Mouse (Mus musculus) regulatory T cell (primary cell): ENCODE measurements at regions not wholly inside any gene's neighbourhood (a gene's known extent, or its start where the extent isn't known, plus 50 kb on each side); places are given as distances from the start of the nearest gene placed in this dataset.

Source experiments
- in situ Hi-C: fragments of 300-600 bp; cut with MboI, MseI; formaldehyde crosslinking; loops from one replicate; pipeline ENCODE4 v1.15.1; 2025; ENCODE audit warnings: high pct_unique_total_duplicates

DNA sequence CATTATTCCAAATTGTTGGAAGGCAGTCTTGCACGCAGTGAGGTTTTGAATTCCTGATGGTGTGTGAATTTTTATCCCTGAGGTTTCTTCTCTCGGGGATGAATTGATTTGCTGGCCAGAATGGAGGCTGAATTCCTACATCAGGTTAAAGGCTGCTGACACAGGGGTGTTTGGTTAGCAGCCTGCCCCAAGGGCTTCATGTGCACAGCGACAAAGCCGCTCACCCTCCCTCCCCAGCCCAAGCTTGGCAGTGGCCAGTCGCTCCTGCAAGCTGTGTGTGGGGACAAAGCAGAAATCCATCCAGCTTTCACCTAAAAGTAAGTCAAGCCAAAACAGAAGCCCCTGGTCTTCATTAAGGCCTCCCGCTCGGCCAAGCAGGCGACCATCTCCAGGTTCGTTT, 151.4 kb upstream of the Eomes start:
- in situ Hi-C loops: no loop called here

DNA sequence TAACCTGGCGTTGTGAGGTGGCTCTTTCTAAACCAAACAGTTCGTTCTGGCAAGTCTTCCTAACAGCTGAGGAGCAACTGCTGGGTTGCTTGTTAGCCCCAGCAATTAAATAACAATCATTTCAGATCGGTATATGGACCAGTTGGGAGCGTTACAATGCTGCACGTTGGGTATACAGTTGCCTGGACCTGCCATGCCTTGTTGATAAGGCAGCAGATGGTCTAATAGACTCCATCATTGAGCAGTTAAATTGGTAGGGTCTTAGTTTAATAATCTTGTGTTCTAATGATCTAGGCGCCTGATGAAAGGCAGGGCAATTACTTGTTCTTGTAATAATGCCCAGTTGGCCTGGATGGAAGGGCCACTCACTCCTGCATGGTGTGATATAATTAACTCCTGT, 150.1 kb upstream of the Eomes start:
- in situ Hi-C loops: no loop called here

- in situ Hi-C loops: no loop called here
These were observed 136.6 kb upstream of the Eomes start for GRCm38 (mm10) chr9:118341401-118341800.

- in situ Hi-C loops: no loop called here
These were observed 123.1 kb upstream of the Eomes start for GRCm38 (mm10) chr9:118354911-118355310.

GRCm38 (mm10) chr9:118357406-118357805, 120.6 kb upstream of the Eomes start:
- in situ Hi-C loops: no loop called here

DNA sequence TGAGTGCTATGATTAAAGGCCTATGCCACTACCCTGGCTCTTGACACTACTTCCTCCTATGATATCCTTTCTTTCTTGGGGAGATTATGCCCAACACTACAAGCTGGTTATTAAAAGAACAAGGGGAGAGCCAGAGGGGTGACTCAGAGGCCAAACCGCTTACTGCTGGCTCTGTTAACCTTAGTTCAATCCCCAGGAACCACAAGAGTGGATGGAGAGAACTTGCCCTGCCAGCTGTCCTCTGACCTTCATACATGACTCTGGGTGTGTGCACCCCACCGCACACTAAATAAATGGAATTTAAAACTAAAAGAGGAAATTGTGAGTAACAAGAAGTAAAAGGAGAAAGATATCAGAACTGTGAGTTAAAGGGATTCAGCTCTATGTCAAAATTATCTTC, 114.1 kb upstream of the Eomes start:
- in situ Hi-C loops: loop anchor here (10.0 kb wide), 2 partner anchors 111 to 259 kb away; partner anchors contain the start of gene Eomes

- in situ Hi-C loops: loop anchor here (10.0 kb wide), 2 partner anchors 109 to 261 kb away; partner anchors contain the start of gene Eomes
These were observed 112.6 kb upstream of the Eomes start for GRCm38 (mm10) chr9:118365431-118365830.

- in situ Hi-C loops: loop anchor here (10.0 kb wide), 2 partner anchors 107 to 263 kb away; partner anchors contain the start of gene Eomes
These were observed 110.7 kb upstream of the Eomes start for GRCm38 (mm10) chr9:118367314-118367713.

DNA sequence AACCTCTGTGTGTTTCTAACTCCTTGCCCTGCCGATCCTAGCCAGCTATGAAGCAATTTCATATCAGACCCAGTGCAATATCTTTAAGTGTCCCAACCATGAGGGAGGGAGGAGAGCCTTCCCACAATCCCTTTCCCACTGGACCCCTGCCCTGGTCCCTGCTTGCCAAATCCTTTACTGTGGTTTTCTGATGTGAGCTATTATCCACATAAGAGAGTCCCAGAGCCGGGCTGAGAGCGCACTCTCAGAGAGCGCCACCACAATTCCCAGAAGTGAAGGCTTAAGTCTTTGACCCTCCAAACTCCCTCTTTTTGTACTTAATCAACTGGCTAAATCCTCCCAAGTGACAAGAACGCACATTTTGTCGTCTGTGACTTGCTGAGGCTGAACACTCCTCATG, 107.4 kb upstream of the Eomes start:
- in situ Hi-C loops: no loop called here

DNA sequence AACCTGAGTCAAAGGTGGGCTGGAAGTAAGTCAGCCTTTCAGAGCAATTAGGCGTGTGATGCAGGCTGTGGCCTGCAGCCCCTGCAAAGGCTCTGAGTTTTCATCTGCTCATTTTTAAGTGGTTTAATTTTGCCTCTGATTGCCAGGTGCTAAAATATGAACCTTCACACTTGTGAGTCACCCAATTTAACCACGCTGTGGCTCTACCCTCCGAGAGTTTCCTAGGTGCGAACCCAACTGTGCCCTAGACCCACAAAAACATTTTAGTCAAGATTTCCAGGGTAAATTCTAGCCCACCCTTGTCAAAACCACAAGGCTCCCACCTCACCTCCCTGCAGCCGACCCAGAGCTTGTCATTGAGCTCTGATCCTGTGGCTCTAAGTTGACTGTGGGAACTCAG, 103.3 kb upstream of the Eomes start:
- in situ Hi-C loops: no loop called here

- in situ Hi-C loops: no loop called here
These were observed 99.0 kb upstream of the Eomes start for GRCm38 (mm10) chr9:118379055-118379454.

DNA sequence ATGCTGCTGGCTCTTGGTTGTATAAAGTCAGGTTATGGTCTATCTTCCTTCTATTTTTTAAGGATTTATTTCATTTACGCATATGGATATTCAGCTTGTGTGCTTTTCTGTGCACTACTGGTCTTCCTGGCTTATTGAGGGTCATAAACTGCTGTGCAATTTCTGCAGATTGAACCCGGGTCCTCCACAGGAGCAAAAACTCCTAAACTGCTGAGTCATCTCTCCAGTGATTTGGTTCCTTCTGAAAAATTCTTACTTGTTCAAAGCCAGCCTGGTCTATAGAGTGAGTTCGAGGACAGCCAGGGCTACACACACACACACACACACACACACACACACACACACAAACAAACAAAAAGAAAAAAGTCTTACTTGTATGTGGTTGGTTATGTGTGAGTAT, 95.5 kb upstream of the Eomes start:
- in situ Hi-C loops: no loop called here

- in situ Hi-C loops: no loop called here
These were observed 93.4 kb upstream of the Eomes start for GRCm38 (mm10) chr9:118384610-118385009.

GRCm38 (mm10) chr9:118387631-118388030, 90.4 kb upstream of the Eomes start:
- in situ Hi-C loops: no loop called here

DNA sequence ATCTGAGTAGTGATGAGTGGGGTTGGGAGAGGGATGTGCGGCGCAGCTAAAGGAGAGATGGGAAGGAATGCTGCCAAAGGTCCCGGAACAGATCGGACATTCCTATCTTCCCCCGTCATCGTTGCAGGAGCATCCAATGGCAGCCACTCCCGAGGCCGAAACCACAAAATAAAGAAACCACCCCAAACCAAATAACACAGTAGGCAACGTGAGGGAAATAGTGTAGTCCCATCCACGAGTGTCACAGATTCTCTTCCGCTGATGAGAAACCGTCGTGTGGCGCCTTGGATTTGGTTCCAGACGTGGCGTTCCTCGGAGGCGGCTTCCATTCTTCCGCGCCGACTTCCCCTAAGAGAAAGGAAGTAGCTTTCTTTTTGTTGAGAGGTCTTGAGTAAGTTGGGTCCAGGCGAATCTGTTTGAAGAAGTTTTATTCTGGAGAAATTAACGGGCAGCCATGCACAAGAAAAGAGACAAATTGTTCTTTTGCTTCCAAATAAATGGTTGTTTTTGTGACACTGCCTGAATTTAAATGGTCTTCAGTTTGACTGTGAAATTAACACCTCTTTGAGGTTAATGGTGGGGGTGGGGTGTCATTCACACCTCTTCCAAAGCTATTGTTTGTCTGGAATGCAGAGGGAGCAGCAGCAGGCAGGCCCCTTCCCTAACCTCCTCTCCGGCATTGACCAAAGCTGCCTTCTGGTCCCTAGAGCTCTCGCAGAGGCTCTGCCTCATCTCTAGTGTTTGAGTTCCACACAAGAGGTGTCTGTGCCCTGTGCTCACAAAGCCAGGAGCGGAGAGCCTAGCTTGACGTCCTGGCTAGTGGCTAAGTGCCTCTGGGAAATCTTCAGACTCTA, 88.3 kb upstream of the Eomes start:
- in situ Hi-C loops: no loop called here

DNA sequence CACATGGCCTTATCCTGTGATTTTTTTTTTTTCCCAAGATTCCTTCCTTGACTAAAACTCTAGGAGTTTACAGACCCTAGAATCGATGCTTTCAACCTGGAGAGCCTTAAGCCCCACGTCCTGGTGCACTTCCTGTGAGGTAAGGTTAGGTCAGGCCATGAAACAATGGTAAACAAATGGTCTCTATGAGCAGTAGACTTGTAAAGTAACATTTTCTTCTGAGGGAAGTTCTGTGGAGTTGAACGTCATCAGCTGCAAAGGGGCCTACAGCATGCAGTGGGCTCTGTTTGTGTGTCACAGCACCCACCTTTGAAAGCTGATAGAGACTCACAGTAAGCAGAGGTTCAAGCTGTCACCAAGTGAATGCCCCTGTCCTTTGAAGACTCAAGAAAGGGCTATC, 87.3 kb upstream of the Eomes start:
- in situ Hi-C loops: no loop called here

- in situ Hi-C loops: no loop called here
These were observed 86.3 kb upstream of the Eomes start for GRCm38 (mm10) chr9:118391715-118392114.

GRCm38 (mm10) chr9:118392796-118393195, 85.2 kb upstream of the Eomes start:
- in situ Hi-C loops: no loop called here

DNA sequence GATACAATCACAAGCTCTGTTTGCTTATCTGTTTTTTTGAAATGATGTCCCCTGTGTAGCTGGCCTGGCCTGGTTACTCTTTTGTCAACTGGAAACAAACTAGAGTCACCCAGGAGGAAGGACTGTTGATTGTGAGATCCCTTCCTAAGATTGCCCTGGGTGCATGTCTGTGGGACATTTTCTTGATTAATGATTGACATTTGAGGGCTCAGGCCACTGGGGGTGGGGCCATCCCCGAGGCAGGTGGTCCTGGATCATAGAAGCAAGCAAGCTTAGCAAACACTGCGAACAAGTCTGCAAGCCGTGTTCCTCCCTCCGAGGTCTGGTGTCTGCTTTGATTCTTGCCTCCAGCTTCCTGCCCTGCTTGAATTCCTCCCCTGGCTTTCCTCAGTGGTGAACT, 84.4 kb upstream of the Eomes start:
- in situ Hi-C loops: no loop called here

- in situ Hi-C loops: no loop called here
These were observed 81.5 kb upstream of the Eomes start for GRCm38 (mm10) chr9:118396425-118397053.

GRCm38 (mm10) chr9:118400520-118400919, 77.5 kb upstream of the Eomes start:
- in situ Hi-C loops: no loop called here

DNA sequence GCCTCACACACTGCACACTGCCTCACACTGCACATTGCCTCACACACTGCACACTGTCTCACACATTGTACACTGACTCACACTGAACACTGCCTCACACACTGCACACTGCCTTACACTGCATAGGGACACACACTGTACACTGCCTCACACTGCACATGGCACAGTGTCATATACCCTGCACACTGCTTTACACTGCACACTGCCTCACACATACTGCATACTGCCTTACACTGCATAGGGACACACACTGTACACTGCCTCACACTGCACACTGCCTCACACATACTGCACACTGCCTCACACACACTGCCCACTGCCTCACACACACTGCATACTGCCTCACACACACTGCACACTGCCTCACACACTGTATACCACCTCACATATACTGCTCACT, 76.8 kb upstream of the Eomes start:
- in situ Hi-C loops: no loop called here

GRCm38 (mm10) chr9:118404867-118405266, 73.1 kb upstream of the Eomes start:
- in situ Hi-C loops: no loop called here
